Mouse (Mus musculus) frontal cortex, adult (tissue): ENCODE results near the gene Adgrb2.

Experiments
- ATAC-seq: cut with Nextera tagmentation; 2 replicates; pipeline ENCODE4 v1.9.2; 2017; ENCODE audit warnings: mild to moderate bottlenecking, moderate library complexity, mixed read lengths; ENCODE audit not compliant: low TSS enrichment

Gene Adgrb2

DNA sequence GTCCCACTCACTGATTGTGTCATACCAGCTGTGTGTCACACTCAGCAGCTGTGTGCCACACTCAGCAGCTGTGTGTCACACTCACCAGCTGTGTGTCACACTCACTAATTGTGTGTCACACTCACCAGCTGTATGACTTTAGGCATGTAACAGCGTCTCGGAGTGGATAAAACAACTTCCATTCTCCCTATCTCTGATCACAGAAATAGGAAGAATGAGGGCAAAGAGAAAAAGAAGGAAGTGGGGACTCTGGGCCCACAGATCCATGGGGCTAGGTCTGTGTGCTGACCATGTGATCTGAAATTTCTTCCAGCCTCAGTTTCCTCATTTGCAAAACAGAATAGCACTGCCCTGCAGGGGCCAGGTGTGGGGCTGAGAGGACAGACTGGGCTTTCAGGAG, 87.1 kb downstream of the Adgrb2 start:
- no peak for ATAC-seq
